Comparison of ENCODE assay signal across 10 mouse cellular contexts in the genomic region with DNA sequence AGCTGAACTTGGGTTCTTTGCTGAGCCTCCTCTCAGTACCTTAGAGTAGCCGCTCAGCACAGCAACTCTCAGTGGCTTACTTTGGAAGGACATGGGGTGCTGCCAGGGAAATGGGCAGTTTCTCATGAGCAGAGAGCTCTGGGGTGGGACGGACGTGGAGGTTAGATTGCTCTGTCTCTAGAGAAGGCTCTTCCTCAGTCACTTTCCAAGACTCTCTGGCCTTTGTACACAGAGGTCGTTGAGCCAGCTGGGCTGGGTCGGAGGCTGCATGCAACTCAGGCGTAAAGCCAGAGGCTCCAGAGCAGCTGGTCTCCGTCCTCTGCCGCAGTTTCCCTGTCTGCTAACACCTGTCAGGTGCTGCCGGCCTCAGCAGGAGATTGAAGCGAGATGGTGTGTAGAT. TPM values are rescaled to one million over a fixed set of nuclear protein-coding genes. Genes with fewer than 3 reads are reported as not detected.
DNase-seq lines count a peak whose midpoint lies in the region; ATAC-seq lines count a peak whose summit lies in the region.
"Had no signal": no experiment of that assay in that cellular context is flagged by ENCODE, and none has a peak within 500 bp of the region (broad histone marks: within the 10 kb centered on the region; RNA-seq: fewer than 3 reads in every experiment).

No protein-coding gene starts in this region.

- peaks cover 23% of the 10 kb centered on the region for H3K4me1 ChIP-seq in brown adipose tissue, adult 24 weeks (ENCODE audit: control insufficient read depth, insufficient read depth, insufficient read length, low read length)
- peaks cover 7% of the 10 kb centered on the region for H3K4me1 ChIP-seq in intestine, embryonic 16.5 days (ENCODE audit: control insufficient read depth, insufficient read depth, low read length)
- H3K4me1 ChIP-seq: embryonic facial prominence, embryonic 12.5 days; limb, embryonic 15.5 days had no signal

- no peak; the same call in 1 of the 2 replicates for ATAC-seq in intestine, embryonic 16.5 days
- no peak for ATAC-seq in megakaryocyte, adult 5-6 weeks (ENCODE audit: poor library complexity, severe bottlenecking)

- no peaks in the 10 kb centered on the region for H3K9me3 ChIP-seq in intestine, embryonic 16.5 days (ENCODE audit: control insufficient read depth, low read length)
- H3K9me3 ChIP-seq: embryonic facial prominence, embryonic 12.5 days; limb, embryonic 15.5 days had no signal

- no peak overlapping the region for H3K4me2 ChIP-seq in intestine, embryonic 16.5 days (ENCODE audit: low read depth, low read length)
- H3K4me2 ChIP-seq: embryonic facial prominence, embryonic 12.5 days; limb, embryonic 15.5 days had no signal

- H3K4me3 ChIP-seq in brown adipose tissue, adult 24 weeks (ENCODE audit: insufficient read depth, low read depth, low read length), result no peak overlapping the region
- H3K4me3 ChIP-seq in intestine, embryonic 16.5 days (ENCODE audit: low read length), result no peak overlapping the region
- H3K4me3 ChIP-seq: embryonic facial prominence, embryonic 12.5 days; limb, embryonic 15.5 days had no signal

- H3K9ac ChIP-seq in intestine, embryonic 16.5 days (ENCODE audit: low read depth, low read length), result no peak overlapping the region
- H3K9ac ChIP-seq: embryonic facial prominence, embryonic 12.5 days; limb, embryonic 15.5 days had no signal

- 0 out of 2 replicates have a peak overlapping the region, but pooled peaks have one; percentile 20 for H3K27ac ChIP-seq in brown adipose tissue, adult 24 weeks (replicated peaks; ENCODE audit: low read depth, low read length)
- H3K27ac ChIP-seq in intestine, embryonic 16.5 days (ENCODE audit: low read length), result peak overlapping the region; percentile 12; the same call in 1 of the 2 replicates
- H3K27ac ChIP-seq: embryonic facial prominence, embryonic 12.5 days; limb, embryonic 15.5 days had no signal

- WGBS in intestine, embryonic 16.5 days, result 52% methylated on average over 10 of the region's 10 CpGs

- H3K36me3 ChIP-seq in intestine, embryonic 16.5 days (ENCODE audit: control insufficient read depth, insufficient read depth, low read length), result peaks cover 46% of the 10 kb centered on the region

- H3K27me3 ChIP-seq in intestine, embryonic 16.5 days (replicated peaks; ENCODE audit: control insufficient read depth, insufficient read depth, low read length), result no peaks in the 10 kb centered on the region
- H3K27me3 ChIP-seq: embryonic facial prominence, embryonic 12.5 days; limb, embryonic 15.5 days had no signal

- DNase-seq in heart, adult 8-10 months (ENCODE audit: low spot score), result peak; percentile 9
- no peak for DNase-seq in heart, adult 11 months
- peak; percentile 31 for DNase-seq in lung, postnatal 25 days (ENCODE audit: low spot score)
- no peak for DNase-seq in Muller cell, postnatal 12 days (ENCODE audit: inconsistent ontology term)
- DNase-seq in neural tube, embryonic 10.5 days (ENCODE audit: extremely low spot score, low spot score), result no peak

RNA-seq across cellular contexts. Expression of a gene that starts 23.5 kb away (rescaled TPM):
- under 1 TPM in 2 of 4 experiments, not detected in 2; 0.05 to 0.11 TPM for total RNA-seq in heart, adult 8-10 months (2022)
- not detected in 2 replicates for polyA plus RNA-seq in brown adipose tissue, adult 24 weeks (2012; ENCODE audit: insufficient read depth, insufficient read length, missing spikeins)
- polyA plus RNA-seq in intestine, embryonic 16.5 days (2015; fragmentation: Nextera tagmentation; extraction: Ambion mirVana), result 1.7 and 1.9 TPM in 2 replicates
- total RNA-seq in megakaryocyte, adult 5-6 weeks (2015), result 0.11 and 0.58 TPM in 2 replicates
- 0.57 and 0.92 TPM in 2 replicates for total RNA-seq in megakaryocyte, adult 5-6 weeks (2017)

RNA-seq across cellular contexts. Expression of a gene that starts 33.8 kb away (rescaled TPM):
- 10 to 100 TPM in 3 of 4 experiments, 1 to 10 TPM in 1; 8.5 to 15.3 (median 14.6) TPM for total RNA-seq in heart, adult 8-10 months (2022)
- 21.0 and 28.9 TPM in 2 replicates for polyA plus RNA-seq in brown adipose tissue, adult 24 weeks (2012; ENCODE audit: insufficient read depth, insufficient read length, missing spikeins)
- 16.6 and 21.4 TPM in 2 replicates for polyA plus RNA-seq in intestine, embryonic 16.5 days (2015; fragmentation: Nextera tagmentation; extraction: Ambion mirVana)
- 22.5 and 22.6 TPM in 2 replicates for total RNA-seq in megakaryocyte, adult 5-6 weeks (2015)
- 4.4 and 8.3 TPM in 2 replicates for total RNA-seq in megakaryocyte, adult 5-6 weeks (2017)

Comparison
In these comparisons a context has a peak if more than half of its experiments do, and no peak if none do; other contexts are left out.
1. DNase-seq: peak in heart, adult 8-10 months (single experiment) and lung, postnatal 25 days (single experiment); none in heart, adult 11 months (single experiment), Muller cell, postnatal 12 days (single experiment) and neural tube, embryonic 10.5 days (single experiment).